Mouse (Mus musculus) thymus, postnatal 4 days (tissue): ENCODE data around the gene Hacd1.

Source experiments
- DNase-seq: peaks from one replicate; pipeline ENCODE4 v3.0.0; 2021

Hacd1 gene

DNA sequence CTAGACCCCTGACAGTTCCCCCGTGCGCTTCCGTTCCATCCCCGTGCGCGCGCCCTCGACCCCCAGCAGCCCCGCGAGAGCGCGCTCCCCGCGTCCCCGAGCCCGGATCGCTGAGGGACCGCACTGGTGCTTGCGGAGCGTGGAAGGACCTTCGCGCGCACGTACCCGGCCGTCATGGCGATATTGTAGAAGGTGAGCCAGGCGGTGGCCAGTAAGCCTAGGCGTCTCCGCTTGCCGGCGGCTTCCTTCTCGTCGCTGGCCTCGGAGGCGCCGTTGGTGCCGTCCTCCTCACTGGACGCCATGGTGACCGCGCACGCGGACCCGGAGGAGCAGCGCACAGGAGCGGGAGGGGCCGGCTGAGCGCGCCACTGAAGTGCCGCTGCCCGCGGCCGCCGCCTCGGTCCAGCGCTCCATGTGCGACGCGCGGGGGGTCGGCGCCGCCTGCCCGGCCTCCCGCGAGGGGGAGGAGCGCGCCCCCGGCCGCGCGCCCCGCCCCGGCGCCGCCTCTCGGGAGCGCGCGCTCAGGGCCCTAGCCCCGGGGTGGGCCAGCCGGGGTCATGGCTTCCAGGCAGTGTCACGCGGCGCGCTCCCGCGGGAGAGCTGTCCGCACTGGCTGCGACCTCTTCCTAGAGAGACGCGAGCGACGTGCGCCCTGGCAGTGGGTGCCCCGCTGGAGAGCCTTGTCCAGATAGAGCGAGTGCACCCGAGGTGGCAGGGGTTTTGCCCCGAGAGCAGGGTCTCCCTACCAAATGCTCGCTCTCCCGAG, at the start of gene Hacd1:
Hacd1 (minus strand) TSS at position 570 of the 766 bp plus-strand sequence.
- peak; percentile 97 for DNase-seq

GRCm38 (mm10) chr2:14103924-14104323, 48.0 kb upstream of the Hacd1 start:
- no peak for DNase-seq

DNA sequence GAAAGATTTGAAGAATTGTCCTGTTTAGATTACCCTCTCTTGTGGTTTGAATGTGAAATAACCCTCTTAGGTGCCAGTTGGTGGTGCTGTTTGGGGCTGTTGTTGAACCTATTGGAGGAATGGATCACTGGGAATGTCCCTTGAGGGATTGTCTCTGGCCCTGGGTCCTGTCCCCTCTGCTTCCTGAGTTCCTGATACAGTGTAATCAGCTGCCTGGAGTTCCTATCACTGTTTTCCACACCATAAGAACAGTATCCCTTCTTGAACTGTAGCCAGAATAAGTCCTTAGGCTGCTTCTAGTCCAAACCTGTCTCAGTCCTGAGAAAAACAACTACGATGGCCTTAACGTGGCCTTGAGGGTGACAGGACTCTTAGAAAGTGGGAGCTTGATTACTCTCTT, 46.7 kb upstream of the Hacd1 start:
- DNase-seq: no peak

- no peak for DNase-seq
Observed at GRCm38 (mm10) chr2:14100533-14100932, 44.6 kb upstream of the Hacd1 start.

DNA sequence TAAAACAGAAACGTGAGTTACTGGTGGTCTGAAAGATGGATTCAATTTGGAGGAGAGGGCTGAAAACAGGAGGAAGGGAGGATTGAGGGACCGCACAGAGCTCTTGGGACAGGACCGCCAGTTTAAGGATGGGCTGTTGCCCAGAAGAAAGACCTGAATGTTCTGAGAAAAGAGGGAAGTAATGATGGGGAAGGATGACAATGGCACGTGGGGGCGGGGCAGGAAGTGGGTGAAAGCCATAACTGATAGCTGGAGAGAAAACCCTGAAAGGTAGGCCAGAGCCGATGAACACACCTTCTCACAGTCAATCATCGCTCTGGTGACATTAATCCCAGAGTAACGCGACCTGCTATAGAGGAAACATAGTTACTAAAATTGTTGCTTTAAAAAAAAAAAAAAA, 22.6 kb upstream of the Hacd1 start:
- peak; percentile 85 for DNase-seq

GRCm38 (mm10) chr2:14074221-14074901, 18.4 kb upstream of the Hacd1 start:
- no peak for DNase-seq

DNA sequence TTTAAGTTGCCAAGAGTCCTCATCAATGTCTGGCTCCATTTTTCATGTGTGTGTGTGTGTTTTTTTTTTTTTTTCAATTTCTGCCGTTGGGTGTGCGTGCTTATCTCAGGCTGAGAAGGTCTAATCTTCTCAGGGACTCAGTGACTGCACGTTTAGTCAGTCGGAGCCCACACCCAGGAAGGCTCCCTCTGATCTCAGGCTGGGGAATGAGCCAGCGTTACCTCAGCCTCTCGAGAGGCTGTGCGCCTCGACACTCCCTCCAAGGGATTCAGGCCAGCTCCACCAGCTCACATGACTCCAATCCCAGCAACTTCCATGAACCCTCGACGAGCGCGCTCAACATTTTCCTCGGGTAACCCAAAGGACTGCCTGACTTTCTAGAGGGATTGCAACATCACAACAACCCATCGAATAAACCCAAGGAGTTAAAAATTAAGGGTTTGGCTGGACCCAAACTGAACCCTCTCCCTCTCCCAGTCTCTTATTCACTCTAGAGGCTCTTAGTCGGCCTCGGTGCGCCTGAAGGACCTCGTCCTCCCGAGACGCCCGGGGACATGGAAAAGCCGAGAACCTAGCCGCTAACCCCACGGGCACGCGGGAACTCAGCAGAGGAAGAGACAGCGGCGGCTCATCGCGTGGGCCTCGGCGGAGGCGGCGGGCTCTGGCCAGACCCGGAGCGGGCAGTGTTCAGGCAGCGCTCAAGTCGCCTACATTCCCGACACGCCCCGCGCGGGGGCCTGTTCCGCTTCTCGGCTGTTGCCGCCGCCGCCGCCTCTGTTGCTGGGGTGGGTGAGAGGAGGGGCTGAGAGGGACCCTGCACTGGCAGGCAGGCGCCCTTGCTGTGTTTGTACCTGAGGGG, 17.7 kb upstream of the Hacd1 start, which contains the start of gene Stam:
Stam (plus strand) TSS at position 737 of the 859 bp plus-strand sequence.
- DNase-seq: peak; percentile 96

DNA sequence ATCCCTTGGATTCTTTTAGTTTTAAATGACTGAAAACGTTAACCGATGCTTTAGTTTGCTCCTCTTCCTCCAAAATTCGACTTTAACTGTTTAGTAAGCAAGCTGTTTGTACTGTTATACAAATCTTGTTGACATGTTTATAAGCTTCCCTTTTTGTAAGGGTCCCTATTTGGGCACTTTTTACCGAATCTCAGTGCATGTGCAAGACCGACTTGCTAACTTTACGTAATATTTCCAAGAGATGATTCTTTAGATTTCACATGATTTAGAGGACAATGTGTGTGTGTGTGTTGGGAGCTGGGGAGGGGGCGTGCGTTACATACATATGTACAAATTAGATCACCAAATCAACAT, 17.1 kb upstream of the Hacd1 start:
- no peak for DNase-seq

DNA sequence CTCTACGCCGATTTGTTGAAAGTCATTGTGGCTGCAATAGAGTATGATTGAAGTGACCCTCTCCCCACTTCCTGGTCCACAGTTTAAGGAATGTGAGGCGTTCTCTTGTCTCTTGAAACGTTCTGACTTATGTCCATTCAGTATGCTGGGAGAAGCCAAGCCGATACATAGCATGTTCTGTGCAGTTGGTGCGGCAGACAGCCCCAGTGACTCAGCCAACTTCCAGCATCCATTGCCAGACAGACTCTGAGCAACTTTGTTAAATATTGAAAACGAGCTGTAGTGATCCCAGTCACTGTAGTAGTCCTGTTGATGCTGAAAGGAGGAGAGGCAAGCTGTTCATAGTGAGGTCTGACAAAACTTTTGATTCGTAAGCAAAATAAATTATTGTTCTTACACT, 14.5 kb upstream of the Hacd1 start:
- no peak for DNase-seq

DNA sequence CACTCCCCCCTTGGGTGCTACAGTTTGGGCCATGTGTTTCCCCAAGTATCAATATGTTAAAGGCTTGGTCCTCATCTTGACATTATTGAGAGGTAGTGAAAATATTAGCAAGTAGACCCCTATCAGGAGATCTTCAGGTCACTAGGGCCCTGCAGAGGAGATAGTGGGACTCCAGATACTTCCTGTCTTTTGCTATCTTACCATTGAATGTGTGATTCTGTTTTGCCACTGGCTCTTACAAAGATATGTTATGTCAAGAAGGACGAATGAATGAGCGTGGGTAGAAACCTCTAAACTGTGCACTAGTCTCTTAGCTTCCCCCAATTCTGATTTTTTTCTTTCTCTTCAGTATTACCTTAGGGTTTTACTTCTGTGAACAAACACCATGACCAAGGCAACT, 13.1 kb upstream of the Hacd1 start:
- DNase-seq: no peak

GRCm38 (mm10) chr2:14065704-14066650, 10.0 kb upstream of the Hacd1 start:
- no peak for DNase-seq

DNA sequence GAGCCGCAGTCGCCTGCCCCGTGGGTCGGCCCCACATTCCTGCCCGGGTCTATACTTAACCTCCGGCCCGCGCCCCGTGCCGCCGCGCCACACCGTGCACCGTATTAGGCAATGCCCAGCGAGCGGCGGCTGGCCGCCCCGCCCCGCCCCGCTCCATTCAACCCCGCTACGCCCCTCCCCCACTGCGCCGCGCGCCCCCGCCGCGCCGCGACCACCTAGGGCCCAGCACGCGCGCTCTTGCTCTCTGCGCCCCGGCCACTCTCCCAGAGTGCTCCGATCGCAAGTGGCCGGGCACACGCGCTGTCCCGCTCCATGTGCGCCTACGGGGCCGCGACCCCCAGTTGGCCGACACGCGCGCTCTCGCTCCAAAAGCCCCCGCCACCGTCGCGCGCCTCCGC, 768 bp downstream of the Hacd1 start:
- peak; percentile 86 for DNase-seq

DNA sequence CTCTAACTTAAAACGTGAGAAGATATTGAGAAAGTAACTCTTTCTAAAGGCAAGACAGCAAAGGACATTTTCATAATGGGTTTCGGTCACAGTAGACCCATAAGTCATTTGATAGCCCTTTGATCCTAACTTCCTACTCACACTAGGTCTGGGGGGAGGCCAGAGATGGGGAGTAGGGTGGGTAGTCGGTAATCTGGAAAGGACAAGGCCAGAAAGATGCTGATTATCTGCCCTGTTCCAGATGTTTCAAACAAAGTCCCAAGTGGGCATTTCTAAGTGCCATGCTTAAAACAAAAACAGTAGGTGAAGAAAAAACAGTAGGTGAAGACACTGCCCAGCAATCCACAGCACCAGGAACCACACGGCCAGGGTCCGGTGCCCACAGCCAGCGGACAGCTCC, 1.2 kb downstream of the Hacd1 start:
- DNase-seq: no peak

- peak; percentile 13 for DNase-seq
Observed at GRCm38 (mm10) chr2:14054163-14054562, 1.8 kb downstream of the Hacd1 start.

- peak; percentile 15 for DNase-seq
Observed at GRCm38 (mm10) chr2:14053618-14054017, 2.3 kb downstream of the Hacd1 start.

GRCm38 (mm10) chr2:14048808-14049207, 7.1 kb downstream of the Hacd1 start:
- no peak for DNase-seq

DNA sequence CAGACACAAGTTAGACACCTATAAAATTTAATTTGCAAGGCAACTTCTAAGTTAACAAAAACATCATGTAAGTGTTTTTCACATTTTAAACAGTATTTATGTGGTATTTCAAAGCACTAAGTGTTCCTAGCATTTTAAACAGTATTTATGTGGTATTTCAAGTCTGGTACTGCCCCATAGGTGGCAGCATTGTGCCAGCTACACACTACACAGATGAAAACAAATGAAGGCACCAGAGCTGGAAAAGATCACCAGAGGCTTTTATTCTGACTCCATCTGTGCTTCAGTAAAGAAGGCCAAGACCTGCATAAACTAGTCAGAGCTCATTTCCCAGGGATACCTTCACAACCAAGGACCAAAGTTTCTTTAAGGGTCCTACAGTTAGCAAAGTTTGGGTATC, 7.6 kb downstream of the Hacd1 start:
- peak; percentile 78 for DNase-seq

DNA sequence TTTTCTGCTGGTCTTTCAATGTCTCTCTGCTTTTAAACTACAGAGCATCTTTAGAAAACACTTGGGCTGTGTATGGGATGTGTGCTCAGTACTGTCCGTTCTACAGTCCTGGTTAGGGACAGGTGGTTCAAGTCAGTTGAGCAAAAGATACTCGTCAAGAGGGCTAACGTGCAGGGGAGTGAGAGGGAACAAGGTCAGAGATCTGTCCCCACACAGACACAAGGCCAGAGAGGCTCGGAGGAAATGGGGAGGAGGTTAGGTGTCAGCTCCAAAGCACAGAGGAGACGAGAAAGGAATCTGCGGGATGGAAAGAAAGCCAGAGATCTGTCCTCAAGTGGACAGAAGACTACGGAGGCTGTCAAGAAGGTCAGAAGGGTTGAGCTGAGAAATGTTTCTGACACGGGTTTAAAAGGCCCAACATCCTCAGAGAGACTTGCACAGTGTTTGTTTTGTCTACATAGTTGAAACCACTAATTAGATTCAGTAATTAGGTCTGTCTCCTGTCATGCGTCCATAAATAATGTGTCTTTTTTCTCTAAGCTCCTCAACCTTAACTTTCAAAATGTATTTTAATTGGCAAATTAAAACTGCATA, 12.3 kb downstream of the Hacd1 start:
- DNase-seq: no peak

DNA sequence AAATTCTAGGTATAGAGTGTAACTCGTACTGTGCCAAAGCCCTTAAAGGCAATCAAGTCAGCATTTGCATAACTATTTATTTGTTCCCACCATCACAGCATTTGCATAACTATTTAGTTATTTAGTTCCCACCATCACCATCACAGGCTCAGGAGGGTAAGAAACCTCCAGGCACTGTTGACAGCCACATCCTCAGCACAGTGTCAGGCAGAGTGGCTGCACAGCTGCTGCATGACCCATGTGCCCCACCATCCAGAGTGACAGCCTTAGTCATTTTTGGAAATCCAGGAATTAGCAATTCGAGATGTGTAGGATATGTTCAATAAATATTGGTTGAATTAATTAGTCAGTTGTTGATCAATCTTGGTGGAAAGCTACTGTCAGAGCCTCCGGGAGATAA, 12.9 kb downstream of the Hacd1 start:
- DNase-seq: no peak

- DNase-seq: no peak
Observed at GRCm38 (mm10) chr2:14041249-14041648, 14.7 kb downstream of the Hacd1 start.

GRCm38 (mm10) chr2:14019228-14019627, 36.7 kb downstream of the Hacd1 start:
- DNase-seq: no peak

DNA sequence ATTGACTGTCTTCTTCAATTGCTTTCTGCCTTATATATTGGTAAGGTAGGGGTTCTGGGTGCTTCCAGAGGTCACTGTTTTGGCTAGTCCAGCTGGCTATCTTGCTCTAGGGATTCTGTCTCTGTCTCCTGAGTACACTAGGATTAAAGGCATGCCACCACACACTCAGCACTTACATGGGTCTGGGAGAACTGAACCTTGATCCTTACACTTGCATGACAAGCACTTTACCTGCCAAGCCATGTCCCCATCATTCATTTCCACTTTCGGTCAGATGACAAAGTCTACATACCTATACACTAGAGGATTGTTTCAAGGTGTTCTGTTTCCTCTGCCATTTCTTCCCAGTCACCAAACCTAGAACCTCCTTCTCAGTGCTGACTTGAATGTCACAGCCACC, 50.8 kb downstream of the Hacd1 start:
- DNase-seq: no peak
